Mouse (Mus musculus): Measurements from ENCODE around the gene Myo18a. TPM values are rescaled to one million over a fixed set of nuclear protein-coding genes. Genes with fewer than 3 reads are reported as not detected.

Myo18a gene
- total RNA-seq, 2 experiments from 2014 or later, result 8.8 to 48.5 TPM

GRCm38 (mm10) chr11:77828163-77828562 is 65.1 kb downstream of the Myo18a start:
- no peak for ATAC-seq (replicated peaks; ENCODE audit: low FRiP score, poor library complexity, severe bottlenecking)

GRCm38 (mm10) chr11:77829043-77829841 is 66.2 kb downstream of the Myo18a start:
- no peak for ATAC-seq (replicated peaks; ENCODE audit: low FRiP score, poor library complexity, severe bottlenecking)

- no peak for ATAC-seq (replicated peaks; ENCODE audit: low FRiP score, poor library complexity, severe bottlenecking)
Observed at GRCm38 (mm10) chr11:77830875-77831274, 67.8 kb downstream of the Myo18a start.

- no peak for ATAC-seq (replicated peaks; ENCODE audit: low FRiP score, poor library complexity, severe bottlenecking)
Observed at GRCm38 (mm10) chr11:77832541-77832940, 69.5 kb downstream of the Myo18a start.

- no peak for ATAC-seq (replicated peaks; ENCODE audit: low FRiP score, poor library complexity, severe bottlenecking)
Observed at GRCm38 (mm10) chr11:77835109-77835508, 72.1 kb downstream of the Myo18a start.

GRCm38 (mm10) chr11:77836290-77836689 is 73.2 kb downstream of the Myo18a start:
- no peak for ATAC-seq (replicated peaks; ENCODE audit: low FRiP score, poor library complexity, severe bottlenecking)

GRCm38 (mm10) chr11:77836751-77837150 is 73.7 kb downstream of the Myo18a start:
- ATAC-seq (replicated peaks; ENCODE audit: low FRiP score, poor library complexity, severe bottlenecking), result no peak

GRCm38 (mm10) chr11:77837856-77838255 is 74.8 kb downstream of the Myo18a start:
- ATAC-seq (replicated peaks; ENCODE audit: low FRiP score, poor library complexity, severe bottlenecking), result no peak

GRCm38 (mm10) chr11:77840523-77841245 is 77.6 kb downstream of the Myo18a start:
- ATAC-seq (replicated peaks; ENCODE audit: low FRiP score, poor library complexity, severe bottlenecking), result no peak

- no peak for ATAC-seq (replicated peaks; ENCODE audit: low FRiP score, poor library complexity, severe bottlenecking)
Observed at GRCm38 (mm10) chr11:77843068-77843905, 80.2 kb downstream of the Myo18a start.

- no peak for ATAC-seq (replicated peaks; ENCODE audit: low FRiP score, poor library complexity, severe bottlenecking)
Observed at GRCm38 (mm10) chr11:77843906-77844200, 80.8 kb downstream of the Myo18a start.

- no peak for ATAC-seq (replicated peaks; ENCODE audit: low FRiP score, poor library complexity, severe bottlenecking)
Observed at GRCm38 (mm10) chr11:77847599-77848128, 84.6 kb downstream of the Myo18a start.

GRCm38 (mm10) chr11:77848131-77848530 is 85.1 kb downstream of the Myo18a start:
- ATAC-seq (replicated peaks; ENCODE audit: low FRiP score, poor library complexity, severe bottlenecking), result no peak

GRCm38 (mm10) chr11:77849151-77849550 is 86.1 kb downstream of the Myo18a start:
- ATAC-seq (replicated peaks; ENCODE audit: low FRiP score, poor library complexity, severe bottlenecking), result no peak

GRCm38 (mm10) chr11:77850401-77851244 is 87.6 kb downstream of the Myo18a start:
- ATAC-seq (replicated peaks; ENCODE audit: low FRiP score, poor library complexity, severe bottlenecking), result no peak

GRCm38 (mm10) chr11:77851483-77852010 is 88.5 kb downstream of the Myo18a start:
- no peak for ATAC-seq (replicated peaks; ENCODE audit: low FRiP score, poor library complexity, severe bottlenecking)

GRCm38 (mm10) chr11:77852195-77852594 is 89.1 kb downstream of the Myo18a start:
- ATAC-seq (replicated peaks; ENCODE audit: low FRiP score, poor library complexity, severe bottlenecking), result no peak

- no peak for ATAC-seq (replicated peaks; ENCODE audit: low FRiP score, poor library complexity, severe bottlenecking)
Observed at GRCm38 (mm10) chr11:77852941-77853668, 90.1 kb downstream of the Myo18a start.
